Mouse (Mus musculus): ENCODE results near the gene Sv2a.

DNA sequence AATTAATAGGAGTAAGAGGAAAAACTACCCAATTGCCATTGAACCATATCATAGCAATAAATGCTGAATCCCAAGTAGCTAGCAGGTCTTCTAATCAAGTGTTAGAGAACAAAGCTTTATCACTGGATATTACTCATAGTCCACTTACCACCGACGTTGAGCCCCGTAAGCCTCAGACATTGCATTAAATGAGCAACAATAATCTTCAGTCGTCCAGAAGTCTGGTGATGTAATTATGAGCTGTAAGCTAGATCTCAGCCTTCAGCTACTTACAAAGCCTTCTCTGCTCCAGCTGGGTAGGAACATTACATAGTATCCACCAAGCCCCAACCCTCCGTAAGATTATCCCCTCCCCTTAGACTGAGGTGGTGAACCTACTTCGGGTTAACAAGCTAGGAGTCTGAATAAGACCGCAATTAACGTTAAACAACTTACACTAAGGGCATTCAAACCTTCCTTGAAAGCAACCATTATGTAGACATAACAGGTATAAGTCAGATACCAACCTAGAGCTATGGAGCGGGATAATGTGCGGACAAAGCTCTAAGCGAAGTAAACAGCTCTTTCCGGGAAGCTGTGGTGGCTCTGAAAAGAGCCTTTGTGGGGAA, 57.1 kb downstream of the Sv2a start:
- TF ChIP-seq CTCF (IDR thresholded peaks at IDR 0.05; ENCODE audit: low read depth), result no peak
- TF ChIP-seq EP300 (optimal IDR thresholded peaks at IDR 0.05), result no peak
